Mouse (Mus musculus) gastrocnemius, postnatal 10 days (tissue): ENCODE measurements around the gene Abcg2. TPM values are rescaled to one million over a fixed set of nuclear protein-coding genes. Genes with fewer than 3 reads are reported as not detected.

Experiments
- total RNA-seq, 2 experiments: library from RNA; stranded (reverse); gene quantifications; 2 replicates each; pipeline ENCODE4 v1.2.3; 2021

Abcg2 gene
- total RNA-seq, 2 experiments from 2014 or later, result 17.7 to 24.3 TPM

Other genes starting within 250 kb of the Abcg2 start
- gene Vmn1r30, start 141.1 kb upstream of the Abcg2 start, total RNA-seq, result not detected
- gene Vmn1r31, start 109.2 kb upstream of the Abcg2 start, total RNA-seq, result not detected
- gene Herc3, start 246.9 kb downstream of the Abcg2 start, total RNA-seq, result 10 to 100 TPM; 76.2 to 77.6 TPM